Comparison of ENCODE assay signal across 9 mouse cellular contexts in genomic region chr12:27311854-27312466, GRCm38 (mm10). TPM values are rescaled to one million over a fixed set of nuclear protein-coding genes. Genes with fewer than 3 reads are reported as not detected.
DNase-seq lines count a peak whose midpoint lies in the region; ATAC-seq lines count a peak whose summit lies in the region.
"Had no signal": no experiment of that assay in that cellular context is flagged by ENCODE, and none has a peak within 500 bp of the region (broad histone marks: within the 10 kb centered on the region; RNA-seq: fewer than 3 reads in every experiment).

No protein-coding gene starts in this region.

- WGBS in hindbrain, embryonic 10.5 days: 11% methylated on average over 9 of the region's 9 CpGs
- 26% methylated on average over 9 of the region's 9 CpGs for WGBS in hindbrain, embryonic 13.5 days
- 9% methylated on average over 9 of the region's 9 CpGs for WGBS in limb, embryonic 12.5 days

- H3K9me3 ChIP-seq in hindbrain, embryonic 10.5 days: no peaks in the 10 kb centered on the region
- no peaks in the 10 kb centered on the region for H3K9me3 ChIP-seq in hindbrain, embryonic 13.5 days
- no peaks in the 10 kb centered on the region for H3K9me3 ChIP-seq in limb, embryonic 12.5 days

- no peak overlapping the region; the same call in 1 of the 2 replicates for H3K4me2 ChIP-seq in hindbrain, embryonic 13.5 days
- H3K4me2 ChIP-seq in limb, embryonic 12.5 days: peak overlapping the region; percentile 35

- H3K27ac ChIP-seq in hindbrain, embryonic 10.5 days: peak overlapping the region; percentile 77
- H3K27ac ChIP-seq in hindbrain, embryonic 13.5 days: no peak overlapping the region
- peak overlapping the region; percentile 57; the same call in 1 of the 2 replicates for H3K27ac ChIP-seq in limb, embryonic 12.5 days
- H3K27ac ChIP-seq: stomach, postnatal 0 days had no signal

- no peaks in the 10 kb centered on the region for H3K27me3 ChIP-seq in hindbrain, embryonic 10.5 days (ENCODE audit: insufficient read depth, poor library complexity, severe bottlenecking)
- H3K27me3 ChIP-seq in hindbrain, embryonic 13.5 days: no peaks in the 10 kb centered on the region
- no peaks in the 10 kb centered on the region for H3K27me3 ChIP-seq in limb, embryonic 12.5 days

- peaks cover 33% of the 10 kb centered on the region for H3K4me1 ChIP-seq in hindbrain, embryonic 10.5 days (replicated peaks)
- no peaks in the 10 kb centered on the region; the same call in none of the 2 replicates for H3K4me1 ChIP-seq in hindbrain, embryonic 13.5 days (replicated peaks)
- H3K4me1 ChIP-seq in limb, embryonic 12.5 days (replicated peaks): peaks cover 34% of the 10 kb centered on the region

- H3K9ac ChIP-seq in hindbrain, embryonic 13.5 days: no peak overlapping the region
- no peak overlapping the region for H3K9ac ChIP-seq in limb, embryonic 12.5 days (replicated peaks)
- H3K9ac ChIP-seq: forebrain, postnatal 0 days had no signal

- peak; percentile 33 for DNase-seq in hindbrain, embryonic 10.5 days (ENCODE audit: low spot score)
- DNase-seq in lung, postnatal 10 days: peak; percentile 17
- no peak for DNase-seq in lung, postnatal 25 days (ENCODE audit: low spot score)
- DNase-seq in embryo, embryonic 10.5 days (ENCODE audit: low spot score): peak; percentile 40
- DNase-seq in urinary bladder, adult 18-20 months (ENCODE audit: low spot score in 2 of 2): no peak
- DNase-seq: forebrain, postnatal 0 days had no signal

- no peaks in the 10 kb centered on the region for H3K36me3 ChIP-seq in hindbrain, embryonic 10.5 days
- no peaks in the 10 kb centered on the region for H3K36me3 ChIP-seq in hindbrain, embryonic 13.5 days
- no peaks in the 10 kb centered on the region for H3K36me3 ChIP-seq in limb, embryonic 12.5 days

- H3K4me3 ChIP-seq in hindbrain, embryonic 10.5 days: no peak overlapping the region
- H3K4me3 ChIP-seq in hindbrain, embryonic 13.5 days: no peak overlapping the region
- H3K4me3 ChIP-seq in limb, embryonic 12.5 days (replicated peaks): no peak overlapping the region

- ATAC-seq in hindbrain, embryonic 13.5 days (ENCODE audit: low FRiP score): no peak
- ATAC-seq in limb, embryonic 12.5 days (ENCODE audit: insufficient number of reproducible peaks, insufficient read depth, low FRiP score, low TSS enrichment, low read depth): no peak
- ATAC-seq: forebrain, postnatal 0 days had no signal

RNA-seq across cellular contexts. Expression of gene Sox11, which starts 30.4 kb away (rescaled TPM):
- polyA plus RNA-seq in hindbrain, embryonic 10.5 days (2016; fragmentation: Nextera tagmentation; extraction: Ambion mirVana): 295 and 388 TPM in 2 replicates
- 574 and 588 TPM in 2 replicates for polyA plus RNA-seq in hindbrain, embryonic 13.5 days (2015; fragmentation: Nextera tagmentation; extraction: Ambion mirVana)
- 246 and 273 TPM in 2 replicates for polyA plus RNA-seq in limb, embryonic 12.5 days (2016; fragmentation: Nextera tagmentation; extraction: Ambion mirVana)

Comparison
In these comparisons a context has a peak if more than half of its experiments do, and no peak if none do; other contexts are left out.
1. DNase-seq: peak in hindbrain, embryonic 10.5 days (single experiment), lung, postnatal 10 days (single experiment) and embryo, embryonic 10.5 days (single experiment); none in lung, postnatal 25 days (single experiment) and urinary bladder, adult 18-20 months (0 of 2).